Mouse (Mus musculus) activated CD4-positive, CD25-positive, alpha-beta regulatory T cell, adult 9 weeks (primary cell): ENCODE data around the gene A3galt2. TPM values are rescaled to one million over a fixed set of nuclear protein-coding genes. Genes with fewer than 3 reads are reported as not detected.

ENCODE experiments used
- polyA plus RNA-seq: library from polyadenylated mRNA; unstranded; fragments of 100-300 nt; shearing (Covaris generic); gene quantifications from one replicate; pipeline ENCODE4 v1.2.1, GENCODE M21; 2017

A3galt2 gene
- not detected for polyA plus RNA-seq

DNA sequence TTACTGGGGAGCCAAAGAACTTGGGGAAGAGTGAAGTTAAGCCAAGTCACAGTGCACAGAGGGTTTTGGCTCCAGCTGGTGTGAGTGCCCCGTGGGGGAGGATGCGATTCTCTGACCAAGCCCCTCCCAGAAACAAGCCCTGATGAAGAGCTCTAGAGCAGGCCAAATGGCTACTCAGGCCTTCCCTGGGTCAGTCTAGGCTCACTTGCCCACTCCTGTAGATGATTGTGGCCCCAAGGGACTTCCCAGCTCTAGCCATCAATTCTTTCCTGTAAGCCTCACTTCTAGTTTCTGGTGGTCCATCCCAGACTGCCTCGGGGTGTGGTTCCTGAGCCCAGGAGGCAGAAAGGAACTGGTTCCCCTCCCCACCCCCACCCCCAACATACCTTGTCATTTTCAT is at the start of gene A3galt2:
Gene A3galt2, plus strand, starts transcription at position 301 of the 400 bp plus-strand sequence.

DNA sequence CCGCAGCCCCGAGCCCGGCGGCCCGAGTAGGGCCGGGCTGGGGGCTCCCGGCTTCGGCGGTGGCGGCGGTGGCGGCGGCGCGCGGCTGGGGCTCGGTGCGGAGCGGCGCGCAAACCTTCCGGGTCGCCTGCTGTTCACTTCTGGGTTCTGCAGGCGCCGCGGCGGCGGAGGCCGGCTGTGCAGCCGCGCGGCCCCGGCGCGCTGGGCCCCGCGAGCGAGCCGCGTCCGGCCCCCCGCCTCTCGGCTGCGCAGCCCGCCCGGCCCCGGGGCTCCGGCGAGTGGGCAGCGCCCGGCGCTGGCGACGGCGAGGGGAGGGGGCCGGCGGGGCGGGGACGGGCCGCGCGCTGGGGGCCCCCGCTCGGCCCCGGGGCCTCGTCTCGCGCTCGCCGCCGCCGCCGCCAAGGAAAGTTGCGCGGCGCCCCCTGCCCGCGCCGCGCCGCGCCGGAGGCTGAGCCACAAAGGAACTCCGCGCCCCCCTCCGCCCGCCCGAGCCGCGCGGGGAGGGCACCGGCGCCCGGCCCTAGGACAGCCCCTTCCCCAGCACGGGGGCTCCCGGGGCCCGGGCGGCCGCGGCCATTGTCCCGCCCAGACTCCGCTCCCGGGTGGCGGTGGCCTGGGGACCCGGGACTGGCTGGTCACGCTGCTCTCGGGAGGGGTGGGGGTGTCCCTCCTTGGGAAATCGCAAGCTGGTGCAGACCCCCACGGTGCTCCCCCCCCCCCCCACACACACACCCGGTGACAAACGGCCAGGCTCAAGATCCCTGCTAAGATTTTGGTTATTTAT is 51.1 kb downstream of the A3galt2 start, which contains the start of gene Zfp362:
Gene Zfp362, minus strand, starts transcription at position 3 of the 784 bp plus-strand sequence.

Other genes starting within 250 kb of the A3galt2 start
- gene Zscan20, start 145.3 kb upstream of the A3galt2 start, polyA plus RNA-seq, result 15.1 TPM
- gene Tlr12, start 136.7 kb upstream of the A3galt2 start, polyA plus RNA-seq, result 4.3 TPM
- gene Phc2, start 100.7 kb upstream of the A3galt2 start, polyA plus RNA-seq, result 9.0 TPM
- 21.4 TPM for gene Zfp362, start 50.7 kb downstream of the A3galt2 start, polyA plus RNA-seq
- gene Trim62, start 128.2 kb downstream of the A3galt2 start, polyA plus RNA-seq, result 0.73 TPM
- not detected for gene Azin2, start 207.1 kb downstream of the A3galt2 start, polyA plus RNA-seq
- gene Ak2, start 236.6 kb downstream of the A3galt2 start, polyA plus RNA-seq, result 154 TPM